Mouse (Mus musculus): ENCODE measurements around the gene Tnfrsf14.

- TF ChIP-seq CTCF (IDR thresholded peaks at IDR 0.05; ENCODE audit: borderline replicate concordance, extremely low read depth, insufficient read depth, insufficient read length) (no peak), POLR2A (IDR thresholded peaks at IDR 0.05; ENCODE audit: borderline replicate concordance, extremely low read depth, insufficient read depth, insufficient read length, poor library complexity, severe bottlenecking) (no peak)
Observed at GRCm38 (mm10) chr4:154890887-154891286, 37.5 kb downstream of the Tnfrsf14 start.

Data from brain, embryonic 14.5 days (tissue).